Mouse (Mus musculus) monocyte, adult 2 months (primary cell): ENCODE results near the gene Mmp24.

Source experiments
- DNase-seq, 2 experiments: peaks; one replicate each; pipeline ENCODE4 v3.0.0; 2022; ENCODE audit warnings: low spot score in 2 of 2, low read depth in 1 of 2

Mmp24 gene

GRCm38 (mm10) chr2:155774261-155774926, 748 bp upstream of the Mmp24 start:
- no peak for DNase-seq

GRCm38 (mm10) chr2:155775685-155776263, 632 bp downstream of the Mmp24 start:
- no peak for DNase-seq

- no peak for DNase-seq
Measured at GRCm38 (mm10) chr2:155776824-155777687, 1.9 kb downstream of the Mmp24 start.

- no peak for DNase-seq
Measured at GRCm38 (mm10) chr2:155777688-155777985, 2.5 kb downstream of the Mmp24 start.

GRCm38 (mm10) chr2:155778004-155778403, 2.9 kb downstream of the Mmp24 start:
- no peak for DNase-seq

GRCm38 (mm10) chr2:155779066-155779465, 3.9 kb downstream of the Mmp24 start:
- no peak for DNase-seq

- DNase-seq = no peak
Measured at GRCm38 (mm10) chr2:155779506-155779905, 4.4 kb downstream of the Mmp24 start.

GRCm38 (mm10) chr2:155784534-155784933, 9.4 kb downstream of the Mmp24 start:
- no peak for DNase-seq

- no peak for DNase-seq
Measured at GRCm38 (mm10) chr2:155786905-155787304, 11.8 kb downstream of the Mmp24 start.

GRCm38 (mm10) chr2:155787949-155788931, 13.1 kb downstream of the Mmp24 start:
- DNase-seq = no peak

- no peak for DNase-seq
Measured at GRCm38 (mm10) chr2:155792899-155793298, 17.8 kb downstream of the Mmp24 start.

GRCm38 (mm10) chr2:155794674-155795445, 19.7 kb downstream of the Mmp24 start:
- DNase-seq = no peak

- no peak for DNase-seq
Measured at GRCm38 (mm10) chr2:155798613-155799012, 23.5 kb downstream of the Mmp24 start.

- no peak for DNase-seq
Measured at GRCm38 (mm10) chr2:155802761-155803160, 27.6 kb downstream of the Mmp24 start.

- DNase-seq = no peak
Measured at GRCm38 (mm10) chr2:155804053-155804452, 28.9 kb downstream of the Mmp24 start.

- no peak for DNase-seq
Measured at GRCm38 (mm10) chr2:155805231-155805924, 30.2 kb downstream of the Mmp24 start.

GRCm38 (mm10) chr2:155805925-155806255, 30.7 kb downstream of the Mmp24 start:
- no peak for DNase-seq

- DNase-seq = no peak
Measured at GRCm38 (mm10) chr2:155806548-155806947, 31.4 kb downstream of the Mmp24 start.

- DNase-seq = no peak
Measured at GRCm38 (mm10) chr2:155807408-155807807, 32.3 kb downstream of the Mmp24 start.

- DNase-seq = no peak
Measured at GRCm38 (mm10) chr2:155809620-155810019, 34.5 kb downstream of the Mmp24 start.
